Mouse (Mus musculus) spleen, adult 2 months (tissue): ENCODE measurements around the gene Gm43517.

Experiments used
- CTCF ChIP-seq: fragments of 200-500 bp; IDR thresholded peaks from 2 replicates; pipeline ENCODE4 v1.5.1; 2011; ENCODE audit warnings: mild to moderate bottlenecking, inconsistent platforms; ENCODE audit not compliant: insufficient read depth, insufficient read length, insufficient replicate concordance; ENCODE audit errors: extremely low read depth
- POLR2A ChIP-seq: fragments of 200-500 bp; IDR thresholded peaks from 2 replicates; pipeline ENCODE4 v1.6.1; 2011; ENCODE audit warnings: low read depth, low read length, inconsistent platforms

GRCm38 (mm10) chr12:49381031-49381525, 3.9 kb upstream of the Gm43517 start:
- TF ChIP-seq CTCF (no peak), POLR2A (no peak)
